8 mouse cellular contexts compared by ENCODE assay signal in the genomic region with DNA sequence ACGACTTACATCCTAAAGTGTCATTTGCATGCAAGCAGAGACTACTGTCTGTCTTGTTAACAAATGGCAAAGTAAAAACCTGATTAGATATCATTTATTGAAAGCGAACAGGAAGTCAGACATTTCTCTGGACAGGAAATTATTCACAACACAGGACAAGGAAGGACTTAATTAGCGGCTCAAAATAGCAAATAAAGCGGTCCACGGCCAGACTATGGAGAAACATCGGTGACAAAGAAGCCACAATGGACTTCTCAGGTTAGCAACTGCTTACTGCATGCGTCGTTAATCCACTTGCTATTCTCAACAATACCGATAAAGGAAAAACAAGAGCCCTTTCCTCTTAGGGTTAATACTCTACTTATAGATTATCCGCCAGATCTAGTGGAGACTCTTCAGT. TPM values are rescaled to one million over a fixed set of nuclear protein-coding genes. Genes with fewer than 3 reads are reported as not detected.
A peak's percentile ranks its signal among the peaks of the same experiment; 100 is the strongest.
DNase-seq lines count a peak whose midpoint lies in the region; ATAC-seq and TF ChIP-seq lines count a peak whose summit lies in the region.

No protein-coding gene starts in this region.

- H3K4me2 ChIP-seq in heart, embryonic 16.5 days (ENCODE audit: low read depth, low read length), result peak overlapping the region; percentile 79
- H3K4me2 ChIP-seq in midbrain, embryonic 11.5 days, result peak overlapping the region; percentile 94

- peak overlapping the region; percentile 96 for H3K27ac ChIP-seq in heart, embryonic 16.5 days (ENCODE audit: low read length)
- peak overlapping the region; percentile 90 for H3K27ac ChIP-seq in MEL (ENCODE audit: control insufficient read depth, low read depth, low read length)
- peak overlapping the region; percentile 93 for H3K27ac ChIP-seq in hindbrain, embryonic 10.5 days
- no peak overlapping the region for H3K27ac ChIP-seq in midbrain, embryonic 11.5 days (ENCODE audit: low read depth, low read length)

- no peaks in the 10 kb centered on the region for H3K27me3 ChIP-seq in heart, embryonic 16.5 days (ENCODE audit: control insufficient read depth, insufficient read depth, low read length)
- no peaks in the 10 kb centered on the region for H3K27me3 ChIP-seq in MEL (ENCODE audit: control insufficient read depth in 1 of 2, insufficient read depth in 2 of 2, low read length in 2 of 2)
- H3K27me3 ChIP-seq in hindbrain, embryonic 10.5 days (ENCODE audit: insufficient read depth, poor library complexity, severe bottlenecking), result no peaks in the 10 kb centered on the region
- no peaks in the 10 kb centered on the region for H3K27me3 ChIP-seq in midbrain, embryonic 11.5 days (ENCODE audit: control insufficient read depth, insufficient read depth, low read length)

- no peak for TF ChIP-seq POLR2A in MEL (IDR thresholded peaks at IDR 0.05; ENCODE audit: control insufficient read depth in 1 of 2, insufficient read depth in 1 of 2, low read depth in 1 of 2, low read length in 2 of 2, poor library complexity in 1 of 2)

- no peak for TF ChIP-seq RAD21 in MEL (IDR thresholded peaks at IDR 0.05; ENCODE audit: low read depth, low read length)

- no peak for TF ChIP-seq EP300 in MEL (IDR thresholded peaks at IDR 0.05; ENCODE audit: low read depth in 1 of 2, low read length in 2 of 2)

- no peaks in the 10 kb centered on the region for H3K9me3 ChIP-seq in heart, embryonic 16.5 days (replicated peaks; ENCODE audit: control insufficient read depth, low read length)
- H3K9me3 ChIP-seq in MEL (replicated peaks; ENCODE audit: insufficient read depth, low read length), result no peaks in the 10 kb centered on the region
- no peaks in the 10 kb centered on the region for H3K9me3 ChIP-seq in hindbrain, embryonic 10.5 days
- no peaks in the 10 kb centered on the region for H3K9me3 ChIP-seq in midbrain, embryonic 11.5 days (ENCODE audit: control insufficient read depth, low read length)

- H3K4me3 ChIP-seq in heart, embryonic 16.5 days (ENCODE audit: low read length), result peak overlapping the region; percentile 96
- H3K4me3 ChIP-seq in MEL (ENCODE audit: control insufficient read depth in 1 of 2, insufficient read depth in 1 of 2, low read depth in 2 of 2, low read length in 2 of 2), result peak overlapping the region; percentile 75 to 91
- H3K4me3 ChIP-seq in hindbrain, embryonic 10.5 days, result peak overlapping the region; percentile 93
- peak overlapping the region; percentile 92 for H3K4me3 ChIP-seq in midbrain, embryonic 11.5 days (ENCODE audit: low read depth, low read length)

- H3K36me3 ChIP-seq in heart, embryonic 16.5 days (ENCODE audit: control insufficient read depth, insufficient read depth), result peaks cover 32% of the 10 kb centered on the region
- H3K36me3 ChIP-seq in MEL (ENCODE audit: control insufficient read depth in 1 of 2, insufficient read depth in 2 of 2, low read length in 2 of 2), result peaks cover 7 to 9% of the 10 kb centered on the region in 2 experiments; a peak in 3 of 4 replicates
- peaks cover 44% of the 10 kb centered on the region for H3K36me3 ChIP-seq in hindbrain, embryonic 10.5 days
- peaks cover 11% of the 10 kb centered on the region; the same call in 1 of the 2 replicates for H3K36me3 ChIP-seq in midbrain, embryonic 11.5 days (ENCODE audit: control insufficient read depth, insufficient read depth, low read length)

- peaks cover 14% of the 10 kb centered on the region for H3K4me1 ChIP-seq in heart, embryonic 16.5 days (ENCODE audit: control insufficient read depth, insufficient read depth, low read length)
- H3K4me1 ChIP-seq in MEL (ENCODE audit: control insufficient read depth in 1 of 2, insufficient read depth in 2 of 2, low read length in 2 of 2), result peaks cover 3 to 14% of the 10 kb centered on the region in 2 experiments; a peak in 2 of 4 replicates
- H3K4me1 ChIP-seq in hindbrain, embryonic 10.5 days (replicated peaks), result peaks cover 24% of the 10 kb centered on the region
- peaks cover 16% of the 10 kb centered on the region for H3K4me1 ChIP-seq in midbrain, embryonic 11.5 days (ENCODE audit: control insufficient read depth, insufficient read depth, low read length)

- no peak for DNase-seq in heart, postnatal 36 days
- DNase-seq in MEL (ENCODE audit: low read depth, low spot score), result peak; percentile 58
- DNase-seq in hindbrain, embryonic 10.5 days (ENCODE audit: low spot score), result no peak
- DNase-seq in midbrain, embryonic 11.5 days (ENCODE audit: low spot score, missing footprints), result peak; percentile 86
- DNase-seq in cerebellum, adult 18-20 months, result no peak
- DNase-seq in ovary, postnatal 14 days (ENCODE audit: low spot score), result no peak
- DNase-seq in spleen, adult 18-20 months, result no peak

- TF ChIP-seq CTCF in MEL (IDR thresholded peaks at IDR 0.05 in 2 of 3, conservative IDR thresholded peaks at IDR 0.05 in 1 of 3; ENCODE audit: control insufficient read depth in 1 of 3, insufficient read depth in 1 of 3, low read depth in 2 of 3, low read length in 3 of 3, poor library complexity in 1 of 3, severe bottlenecking in 1 of 3), result no peak

- WGBS in heart, embryonic 16.5 days, result 5% methylated on average over 10 of the region's 10 CpGs
- WGBS in hindbrain, embryonic 10.5 days, result 6% methylated on average over 10 of the region's 10 CpGs
- WGBS in midbrain, embryonic 11.5 days, result 6% methylated on average over 10 of the region's 10 CpGs

- intact Hi-C loops in heart, postnatal 36 days (cut with DNase I), result loop anchor here (1.0 to 10.0 kb wide), 3 partner anchors 44 to 1980 kb away; a partner anchor contains a TSS

- H3K79me2 ChIP-seq in MEL (ENCODE audit: control insufficient read depth, insufficient read depth, low read length, poor library complexity), result peaks cover 18% of the 10 kb centered on the region

- ATAC-seq in heart, embryonic 16.5 days (replicated peaks; ENCODE audit: extremely low read depth, insufficient read depth, low FRiP score), result no peak
- ATAC-seq in midbrain, embryonic 11.5 days (ENCODE audit: low FRiP score), result no peak

- H3K9ac ChIP-seq in heart, embryonic 16.5 days (ENCODE audit: low read length), result peak overlapping the region; percentile 97
- H3K9ac ChIP-seq in MEL (ENCODE audit: control insufficient read depth, low read depth, low read length, poor library complexity, severe bottlenecking), result peak overlapping the region; percentile 93
- peak overlapping the region; percentile 94 for H3K9ac ChIP-seq in midbrain, embryonic 11.5 days (ENCODE audit: low read length)

TF ChIP-seq in MEL, 35 proteins besides CTCF, POLR2A, EP300 and RAD21:
- TF ChIP-seq SIN3A (IDR thresholded peaks at IDR 0.05; ENCODE audit: low read length), result peak; percentile 59; the same call in 1 of the 2 replicates
- TF ChIP-seq SMC3 (IDR thresholded peaks at IDR 0.05; ENCODE audit: low read depth, low read length), result no peak

RNA-seq across cellular contexts. Expression of a gene that starts 0.9 kb away (rescaled TPM):
- polyA plus RNA-seq in heart, embryonic 16.5 days (2015; fragmentation: Nextera tagmentation; extraction: Ambion mirVana), result 13.9 and 14.5 TPM in 2 replicates
- 10 to 100 TPM; 12.3 to 12.6 TPM for total RNA-seq in heart, postnatal 36 days (2021)
- 50.6 and 54.6 TPM in 2 replicates for total RNA-seq in MEL (2012; rRNA removed)
- polyA plus RNA-seq in MEL (2012; ENCODE audit: insufficient read depth in 1 of 2, insufficient read length in 2 of 2, low read depth in 1 of 2, low replicate concordance in 2 of 2, missing spikeins in 1 of 2), result 10 to 100 TPM; 43.3 to 72.1 TPM
- polyA plus RNA-seq in hindbrain, embryonic 10.5 days (2016; fragmentation: Nextera tagmentation; extraction: Ambion mirVana), result 28.0 and 34.7 TPM in 2 replicates
- polyA plus RNA-seq in midbrain, embryonic 11.5 days (2014; fragmentation: Nextera tagmentation; extraction: Ambion mirVana), result 18.7 and 22.0 TPM in 2 replicates

RNA-seq across cellular contexts. Expression of a gene that starts 0.9 kb away (rescaled TPM):
- polyA plus RNA-seq in heart, embryonic 16.5 days (2015; fragmentation: Nextera tagmentation; extraction: Ambion mirVana), result 17.4 and 19.0 TPM in 2 replicates
- 1 to 10 TPM; 4.2 to 4.8 TPM for total RNA-seq in heart, postnatal 36 days (2021)
- total RNA-seq in MEL (2012; rRNA removed), result 7.7 and 8.4 TPM in 2 replicates
- polyA plus RNA-seq in MEL (2012; ENCODE audit: insufficient read depth in 1 of 2, insufficient read length in 2 of 2, low read depth in 1 of 2, low replicate concordance in 2 of 2, missing spikeins in 1 of 2), result 1 to 10 TPM in 1 of 2 experiments, not detected in 1; 9.5 TPM
- 29.0 and 30.5 TPM in 2 replicates for polyA plus RNA-seq in hindbrain, embryonic 10.5 days (2016; fragmentation: Nextera tagmentation; extraction: Ambion mirVana)
- polyA plus RNA-seq in midbrain, embryonic 11.5 days (2014; fragmentation: Nextera tagmentation; extraction: Ambion mirVana), result 28.2 and 31.4 TPM in 2 replicates

RNA-seq across cellular contexts. Expression of a gene that starts 14.2 kb away (rescaled TPM):
- 4.8 and 8.1 TPM in 2 replicates for polyA plus RNA-seq in heart, embryonic 16.5 days (2015; fragmentation: Nextera tagmentation; extraction: Ambion mirVana)
- total RNA-seq in heart, postnatal 36 days (2021), result 1 to 10 TPM; 4.2 to 6.4 TPM
- total RNA-seq in MEL (2012; rRNA removed), result 0.19 TPM in 1 of 2 replicates, not detected in the other
- polyA plus RNA-seq in MEL (2012; ENCODE audit: insufficient read depth in 1 of 2, insufficient read length in 2 of 2, low read depth in 1 of 2, low replicate concordance in 2 of 2, missing spikeins in 1 of 2), result under 1 TPM in 1 of 2 experiments, not detected in 1; 0.08 TPM
- 0.93 and 1.2 TPM in 2 replicates for polyA plus RNA-seq in hindbrain, embryonic 10.5 days (2016; fragmentation: Nextera tagmentation; extraction: Ambion mirVana)
- polyA plus RNA-seq in midbrain, embryonic 11.5 days (2014; fragmentation: Nextera tagmentation; extraction: Ambion mirVana), result 0.33 and 0.34 TPM in 2 replicates

RNA-seq across cellular contexts. Expression of a gene that starts 43.7 kb away (rescaled TPM):
- polyA plus RNA-seq in heart, embryonic 16.5 days (2015; fragmentation: Nextera tagmentation; extraction: Ambion mirVana), result 36.5 and 40.4 TPM in 2 replicates
- 10 to 100 TPM; 16.1 to 17.0 TPM for total RNA-seq in heart, postnatal 36 days (2021)
- total RNA-seq in MEL (2012; rRNA removed), result 27.7 and 28.3 TPM in 2 replicates
- polyA plus RNA-seq in MEL (2012; ENCODE audit: insufficient read depth in 1 of 2, insufficient read length in 2 of 2, low read depth in 1 of 2, low replicate concordance in 2 of 2, missing spikeins in 1 of 2), result 10 to 100 TPM in 1 of 2 experiments, not detected in 1; 52.5 TPM
- polyA plus RNA-seq in hindbrain, embryonic 10.5 days (2016; fragmentation: Nextera tagmentation; extraction: Ambion mirVana), result 47.6 and 50.6 TPM in 2 replicates
- 38.5 and 44.9 TPM in 2 replicates for polyA plus RNA-seq in midbrain, embryonic 11.5 days (2014; fragmentation: Nextera tagmentation; extraction: Ambion mirVana)

RNA-seq across cellular contexts. Expression of a gene that starts 49.6 kb away (rescaled TPM):
- polyA plus RNA-seq in heart, embryonic 16.5 days (2015; fragmentation: Nextera tagmentation; extraction: Ambion mirVana), result 0.09 and 0.10 TPM in 2 replicates
- not detected for total RNA-seq in heart, postnatal 36 days (2021)
- total RNA-seq in MEL (2012; rRNA removed), result 2.6 and 3.4 TPM in 2 replicates
- polyA plus RNA-seq in MEL (2012; ENCODE audit: insufficient read depth in 1 of 2, insufficient read length in 2 of 2, low read depth in 1 of 2, low replicate concordance in 2 of 2, missing spikeins in 1 of 2), result 1 to 10 TPM in 1 of 2 experiments, not detected in 1; 7.4 TPM
- 0.21 and 0.24 TPM in 2 replicates for polyA plus RNA-seq in hindbrain, embryonic 10.5 days (2016; fragmentation: Nextera tagmentation; extraction: Ambion mirVana)
- 0.20 and 0.36 TPM in 2 replicates for polyA plus RNA-seq in midbrain, embryonic 11.5 days (2014; fragmentation: Nextera tagmentation; extraction: Ambion mirVana)

Comparison
In these comparisons a context has a peak if more than half of its experiments do, and no peak if none do; other contexts are left out.
1. DNase-seq: peak in MEL (single experiment) and midbrain, embryonic 11.5 days (single experiment); none in heart, postnatal 36 days (0 of 2), hindbrain, embryonic 10.5 days (single experiment), cerebellum, adult 18-20 months (0 of 2), ovary, postnatal 14 days (single experiment) and spleen, adult 18-20 months (0 of 2).
2. Peak in every context shown above with its lines, with median percentiles within 50 percentile points of each other: H3K4me3 ChIP-seq and H3K9ac ChIP-seq.